Mouse (Mus musculus) heart, adult 2 months (tissue): ENCODE measurements around the gene Gm16503.
"Not testable (repeated sequence)": the region's sequence is repeated elsewhere in the genome, so short reads cannot be mapped to it uniquely, and the experiment has no call there.

Experiments used
- CTCF ChIP-seq: fragments of 200-600 bp; IDR thresholded peaks from 2 replicates; pipeline ENCODE4 v1.8.1; 2022; ENCODE audit warnings: antibody characterized with exemption, mild to moderate bottlenecking, moderate library complexity
- POLR2A ChIP-seq: fragments of 200-500 bp; IDR thresholded peaks from 2 replicates; pipeline ENCODE4 v1.6.1; 2011; ENCODE audit warnings: mild to moderate bottlenecking, low read depth, low read length, control low read depth; ENCODE audit not compliant: insufficient read depth

- not testable (repeated sequence) for TF ChIP-seq CTCF, POLR2A
Measured at GRCm38 (mm10) chr4:147554361-147554760, 14.3 kb downstream of the Gm16503 start.
